Mouse (Mus musculus) frontal cortex, adult (tissue): ENCODE measurements around the gene Agmat.

Source experiments
- ATAC-seq: cut with Nextera tagmentation; 2 replicates; pipeline ENCODE4 v1.9.2; 2017; ENCODE audit warnings: mild to moderate bottlenecking, moderate library complexity, mixed read lengths; ENCODE audit not compliant: low TSS enrichment

Agmat gene

GRCm38 (mm10) chr4:141779828-141780227, 33.4 kb downstream of the Agmat start:
- peak; percentile 73 for ATAC-seq

DNA sequence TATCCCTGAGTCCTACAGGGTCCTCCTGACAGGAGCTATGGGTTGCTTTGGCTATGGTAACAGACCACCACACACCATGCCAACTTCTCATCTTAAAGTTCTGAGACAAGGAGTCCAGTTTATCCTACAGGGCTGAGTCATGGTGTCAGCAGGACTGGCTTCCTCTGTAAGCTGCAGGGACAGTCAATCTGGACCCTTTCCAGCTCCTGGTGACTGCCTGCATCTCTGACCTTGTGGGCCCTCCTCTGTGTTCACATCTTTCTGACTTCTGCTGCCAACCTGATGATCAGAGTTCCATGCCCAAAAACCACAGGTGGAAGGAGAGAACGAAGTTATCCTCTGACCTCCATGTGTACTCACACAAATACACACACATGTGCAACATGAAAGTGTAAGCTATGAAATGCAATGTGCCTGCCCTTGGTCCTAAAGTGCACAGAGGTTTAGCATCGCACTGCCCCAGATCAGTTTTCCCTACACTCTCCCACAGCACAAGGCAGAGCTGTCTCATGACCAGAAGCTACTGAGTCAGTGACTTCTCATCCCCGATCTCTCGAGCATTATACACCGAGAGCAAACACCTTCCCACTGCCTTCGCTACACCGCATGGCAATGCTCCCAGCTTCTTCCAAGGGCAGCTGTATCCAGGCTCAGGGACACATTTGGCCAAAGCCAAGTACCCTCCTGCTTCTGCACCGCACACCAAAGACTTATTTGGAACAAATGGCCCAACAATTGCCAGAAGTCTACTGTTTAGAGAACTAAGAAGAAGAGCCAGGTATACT, 34.9 kb downstream of the Agmat start:
- ATAC-seq: no peak

- ATAC-seq: peak; percentile 63
These were observed 38.4 kb downstream of the Agmat start for GRCm38 (mm10) chr4:141784835-141785234.

- no peak for ATAC-seq
These were observed 39.7 kb downstream of the Agmat start for GRCm38 (mm10) chr4:141786141-141786540.

DNA sequence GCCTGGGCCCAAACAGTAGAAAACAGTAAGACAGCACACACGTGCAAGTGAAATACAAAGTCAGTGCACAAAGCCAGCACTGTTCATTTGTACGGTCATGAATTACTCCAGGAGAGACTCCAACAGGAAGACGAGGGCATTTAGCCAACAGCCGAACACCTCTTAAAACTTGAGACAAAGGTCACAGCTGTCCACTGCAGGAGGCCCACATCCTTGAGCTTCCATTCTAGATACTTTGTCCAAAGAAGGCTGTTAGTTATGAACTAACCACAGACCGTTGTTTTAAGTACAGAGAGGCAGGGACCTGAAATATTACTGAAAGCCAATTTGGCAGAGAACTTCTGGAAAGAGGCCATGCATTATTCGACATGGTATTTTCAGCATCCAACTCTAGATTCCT, 40.6 kb downstream of the Agmat start:
- ATAC-seq: no peak

DNA sequence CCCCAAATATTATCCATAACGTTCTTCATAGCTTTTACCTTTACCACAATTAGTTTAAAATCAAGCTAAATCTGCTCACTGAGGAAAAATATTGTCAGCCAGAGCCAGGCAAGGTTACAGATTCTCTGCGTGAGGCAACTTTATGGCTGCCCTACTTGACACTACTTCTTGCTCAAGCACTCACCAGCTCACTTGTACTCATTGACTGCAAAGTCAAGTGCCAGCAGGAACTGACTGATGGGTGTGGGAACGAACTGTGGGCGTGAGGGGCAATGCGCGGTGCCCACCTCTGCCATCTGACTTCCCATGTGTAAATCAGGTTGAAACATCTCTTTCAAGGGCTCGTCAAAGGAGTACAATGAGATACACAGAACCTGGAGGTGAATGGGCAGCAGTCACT, 41.0 kb downstream of the Agmat start:
- ATAC-seq: no peak

DNA sequence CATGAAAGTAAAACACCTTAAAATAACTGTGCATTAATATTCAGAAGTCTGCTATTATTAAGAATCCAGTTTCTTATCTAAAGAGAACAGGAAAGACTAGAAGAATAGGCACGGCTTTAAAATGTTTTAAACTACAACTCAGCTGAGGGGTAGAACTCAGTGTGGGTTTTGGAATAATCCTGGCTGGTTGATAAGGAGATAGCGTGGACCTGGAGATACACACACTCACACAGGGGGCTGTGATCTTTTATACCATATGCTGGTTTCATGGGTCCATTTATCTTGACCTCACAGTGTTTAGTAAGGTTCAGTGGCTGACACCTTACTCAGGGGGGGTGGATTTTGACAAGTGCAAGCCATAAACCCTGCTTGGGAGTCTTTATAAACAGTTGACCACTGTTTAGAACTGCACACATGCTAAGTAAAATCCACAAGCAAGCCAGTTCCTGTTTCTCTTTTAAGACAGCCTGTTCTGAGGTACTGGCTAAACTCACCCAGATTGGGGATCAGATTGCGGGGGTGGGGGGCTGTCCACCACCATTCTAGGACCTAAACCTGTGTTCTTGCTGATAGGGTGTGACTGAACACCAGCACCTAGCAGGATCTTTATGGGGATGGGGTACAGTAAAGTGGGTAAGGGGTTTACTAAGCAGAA, 43.2 kb downstream of the Agmat start:
- ATAC-seq: no peak

- ATAC-seq: peak; percentile 71
These were observed 44.1 kb downstream of the Agmat start, which contains the start of gene Dnajc16 for GRCm38 (mm10) chr4:141790524-141790990. TSS of gene Dnajc16 (minus strand) at chr4:141790931.

- no peak for ATAC-seq
These were observed 45.0 kb downstream of the Agmat start for GRCm38 (mm10) chr4:141791486-141791885.

DNA sequence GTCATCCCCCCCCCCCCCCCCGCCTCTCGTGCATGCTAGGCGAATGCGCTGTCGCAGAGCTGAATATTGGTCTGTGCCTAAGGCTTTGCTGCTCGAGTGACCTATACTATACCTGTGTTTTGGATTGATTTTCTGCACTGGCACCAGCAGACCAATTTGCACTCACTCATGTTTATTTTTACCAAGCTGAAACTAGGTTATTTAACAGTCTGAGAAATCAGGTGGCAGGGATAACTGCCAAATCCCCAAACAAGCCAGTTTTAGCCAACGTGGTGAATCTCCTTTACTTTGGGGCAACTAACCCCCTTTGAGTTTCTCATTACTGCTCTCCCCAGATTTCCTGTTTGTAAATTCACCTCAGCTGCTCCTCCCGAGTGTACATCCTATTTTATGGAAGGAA, 45.5 kb downstream of the Agmat start:
- ATAC-seq: no peak

DNA sequence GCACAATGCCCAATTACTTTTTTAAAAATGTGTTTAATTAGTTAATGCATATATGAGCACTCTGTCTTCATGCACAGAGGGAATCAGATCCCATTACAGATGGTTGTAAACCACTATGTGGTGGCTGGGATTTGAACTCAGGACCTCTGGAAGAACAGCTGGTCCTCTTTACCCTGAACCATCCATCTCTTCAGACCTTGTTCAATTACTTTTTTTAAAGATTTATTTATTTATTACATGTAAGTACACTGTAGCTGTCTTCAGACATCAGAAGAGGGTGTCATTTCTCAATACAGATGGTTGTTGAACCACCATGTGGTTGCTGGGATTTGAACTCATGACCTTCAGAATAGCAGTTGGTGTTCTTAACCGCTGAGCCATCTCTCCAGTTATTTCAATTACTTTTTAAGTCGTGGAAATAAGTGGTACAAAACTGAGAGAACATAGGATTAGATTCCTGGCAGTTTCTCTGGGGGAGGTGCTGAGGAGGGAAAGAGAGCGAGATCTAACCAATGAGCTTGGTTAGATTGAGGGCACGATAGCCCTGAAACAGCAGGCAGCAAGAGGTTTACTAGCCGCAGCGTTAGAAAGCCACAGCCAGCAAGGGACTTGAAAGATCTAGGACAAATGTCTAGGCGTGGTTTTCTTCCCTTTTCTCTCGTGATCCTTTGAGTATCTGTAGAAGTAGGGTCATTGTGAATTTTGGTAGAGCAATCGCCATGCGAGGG, 46.2 kb downstream of the Agmat start:
- 0 out of 2 replicates have a peak, but pooled peaks have one; percentile 0 for ATAC-seq

- ATAC-seq: peak; percentile 74
These were observed 47.0 kb downstream of the Agmat start, which contains the start of gene Casp9 for GRCm38 (mm10) chr4:141793282-141794151. TSS of gene Casp9 (plus strand) at chr4:141793612.

- ATAC-seq: no peak
These were observed 47.7 kb downstream of the Agmat start for GRCm38 (mm10) chr4:141794152-141794535.

DNA sequence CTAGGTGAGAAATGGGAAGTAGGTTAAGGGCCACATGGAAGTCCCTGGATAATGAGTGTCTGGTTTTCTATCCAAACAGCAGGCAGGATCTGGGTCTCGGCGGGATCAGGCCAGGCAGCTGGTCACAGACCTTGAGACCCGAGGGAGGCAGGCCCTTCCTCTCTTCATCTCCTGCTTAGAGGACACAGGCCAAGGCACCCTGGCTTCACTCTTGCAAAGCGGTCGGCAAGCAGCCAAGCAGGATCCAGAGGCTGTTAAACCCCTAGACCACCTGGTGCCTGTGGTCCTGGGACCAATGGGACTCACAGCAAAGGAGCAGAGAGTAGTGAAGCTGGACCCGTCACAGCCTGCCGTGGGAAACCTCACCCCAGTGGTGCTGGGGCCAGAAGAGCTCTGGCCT, 49.9 kb downstream of the Agmat start:
- no peak for ATAC-seq

GRCm38 (mm10) chr4:141796954-141797353, 50.5 kb downstream of the Agmat start:
- ATAC-seq: no peak

DNA sequence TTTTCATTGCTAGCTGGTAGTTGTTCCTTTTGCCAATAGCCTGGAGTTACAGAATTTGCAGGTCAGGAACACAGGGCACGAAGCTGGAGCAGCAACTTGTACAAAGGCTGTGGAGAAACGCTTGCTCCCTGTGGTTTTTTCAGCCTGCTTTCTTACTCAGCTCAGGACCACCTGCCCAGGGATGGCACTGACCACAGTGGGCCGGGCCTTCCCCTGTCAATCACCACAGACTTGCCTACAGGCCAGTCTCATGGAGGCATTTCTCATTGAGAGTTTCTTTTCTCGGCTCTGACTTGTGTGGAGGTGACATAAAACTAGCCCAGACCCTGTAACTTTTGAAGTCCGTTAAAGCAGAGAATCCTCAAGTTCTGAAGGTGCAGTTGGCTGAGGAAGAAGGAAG, 51.1 kb downstream of the Agmat start:
- no peak for ATAC-seq

DNA sequence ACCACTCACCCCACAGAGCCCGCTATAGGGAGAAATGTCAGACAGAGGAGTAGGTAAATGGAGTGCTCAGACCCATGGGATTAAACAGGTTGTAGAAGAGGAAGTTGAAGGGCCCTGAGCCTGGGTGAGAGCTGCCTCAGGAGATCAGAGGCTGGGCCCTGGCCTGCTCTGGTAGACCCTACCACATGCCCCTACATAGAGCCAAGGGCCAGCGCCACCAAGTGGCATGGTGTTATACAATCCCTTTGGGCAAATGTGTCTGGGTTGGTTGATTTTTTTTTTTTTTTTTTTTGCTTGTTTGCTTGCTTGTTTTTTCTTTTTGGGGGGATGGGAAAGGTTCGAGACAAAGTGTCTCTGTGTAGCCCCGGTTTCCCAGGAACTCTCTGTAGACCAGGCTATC, 57.6 kb downstream of the Agmat start:
- ATAC-seq: no peak

GRCm38 (mm10) chr4:141805886-141806285, 59.4 kb downstream of the Agmat start:
- no peak for ATAC-seq
